Mouse (Mus musculus): ENCODE results near the gene Lgals9. TPM values are rescaled to one million over a fixed set of nuclear protein-coding genes. Genes with fewer than 3 reads are reported as not detected.

Lgals9 gene
- polyA plus RNA-seq, 1 experiment from 2014 or later = 6.7 TPM

- ATAC-seq (ENCODE audit: low FRiP score) (no peak), DNase-seq (ENCODE audit: low spot score, missing footprints) (no peak)
- Histone ChIP-seq H3K27me3 (ENCODE audit: control insufficient read depth, insufficient read depth, low read length) (peaks cover 24% of the 10 kb centered on the region), H3K4me3 (ENCODE audit: low read depth, low read length) (no peak within 1 kb of the TSS), H3K4me1 (ENCODE audit: control insufficient read depth, insufficient read depth, low read length) (peaks cover 6% of the 10 kb centered on the region), H3K36me3 (ENCODE audit: control insufficient read depth, insufficient read depth, low read length) (no peaks in the 10 kb centered on the region), H3K9me3 (ENCODE audit: control insufficient read depth, low read length) (no peaks in the 10 kb centered on the region), H3K9ac (ENCODE audit: low read length) (no peak within 1 kb of the TSS), H3K27ac (ENCODE audit: low read depth, low read length) (no peak within 1 kb of the TSS), H3K4me2 (no peak within 1 kb of the TSS)
- 61% methylated on average over 6 of the region's 6 CpGs for WGBS
Observed at GRCm38 (mm10) chr11:78920411-78920939, 64.3 kb downstream of the Lgals9 start, which contains the start of gene Nos2. Nos2 (plus strand) TSS chr11:78920787.

- no peaks in the 10 kb centered on the region for H3K9me3 ChIP-seq (ENCODE audit: control insufficient read depth, low read length)
- WGBS = 73% methylated on average over 4 of the region's 4 CpGs
- peaks cover 1% of the 10 kb centered on the region for H3K4me1 ChIP-seq (ENCODE audit: control insufficient read depth, insufficient read depth, low read length)
- H3K27me3 ChIP-seq (ENCODE audit: control insufficient read depth, insufficient read depth, low read length) = peaks cover 17% of the 10 kb centered on the region
- no peaks in the 10 kb centered on the region for H3K36me3 ChIP-seq (ENCODE audit: control insufficient read depth, insufficient read depth, low read length)
- no peak for DNase-seq (ENCODE audit: low spot score, missing footprints)
- H3K27ac ChIP-seq (ENCODE audit: low read depth, low read length) = no peak overlapping the region
- H3K4me3 ChIP-seq (ENCODE audit: low read depth, low read length) = no peak overlapping the region
- no peak for ATAC-seq (ENCODE audit: low FRiP score)
- H3K9ac ChIP-seq (ENCODE audit: low read length) = no peak overlapping the region
- H3K4me2 ChIP-seq = no peak overlapping the region
Observed at GRCm38 (mm10) chr11:78919745-78920144, 65.0 kb downstream of the Lgals9 start.

DNA sequence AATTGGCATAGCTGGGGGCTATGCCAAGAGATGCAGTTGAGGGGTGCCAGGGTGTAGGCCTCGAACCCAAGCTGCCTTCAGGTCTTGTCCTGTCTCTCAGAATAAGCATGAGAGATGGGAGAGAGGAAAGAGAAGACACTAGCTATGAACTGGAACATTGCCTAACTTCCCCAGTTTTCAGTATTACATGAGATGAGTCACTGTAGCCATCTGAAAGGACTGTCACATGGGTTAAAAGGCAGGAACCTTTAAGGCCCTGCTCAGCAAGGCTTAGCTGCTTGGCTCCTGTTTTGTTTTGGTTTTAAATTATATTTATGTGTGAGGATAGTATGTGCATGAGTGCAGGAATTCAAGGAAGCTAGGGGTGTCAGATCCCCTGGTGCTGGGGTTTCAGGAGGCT, 68.3 kb downstream of the Lgals9 start:
- Histone ChIP-seq H3K4me1 (ENCODE audit: control insufficient read depth, insufficient read depth, low read length) (no peaks in the 10 kb centered on the region), H3K27ac (ENCODE audit: low read depth, low read length) (no peak overlapping the region), H3K27me3 (ENCODE audit: control insufficient read depth, insufficient read depth, low read length) (no peaks in the 10 kb centered on the region), H3K4me2 (no peak overlapping the region), H3K9me3 (ENCODE audit: control insufficient read depth, low read length) (no peaks in the 10 kb centered on the region), H3K36me3 (ENCODE audit: control insufficient read depth, insufficient read depth, low read length) (no peaks in the 10 kb centered on the region), H3K9ac (ENCODE audit: low read length) (no peak overlapping the region), H3K4me3 (ENCODE audit: low read depth, low read length) (no peak overlapping the region)
- DNase-seq (ENCODE audit: low spot score, missing footprints) = no peak
- no peak for ATAC-seq (ENCODE audit: low FRiP score)
- WGBS = 83% methylated on average over 1 of the region's 1 CpGs

DNA sequence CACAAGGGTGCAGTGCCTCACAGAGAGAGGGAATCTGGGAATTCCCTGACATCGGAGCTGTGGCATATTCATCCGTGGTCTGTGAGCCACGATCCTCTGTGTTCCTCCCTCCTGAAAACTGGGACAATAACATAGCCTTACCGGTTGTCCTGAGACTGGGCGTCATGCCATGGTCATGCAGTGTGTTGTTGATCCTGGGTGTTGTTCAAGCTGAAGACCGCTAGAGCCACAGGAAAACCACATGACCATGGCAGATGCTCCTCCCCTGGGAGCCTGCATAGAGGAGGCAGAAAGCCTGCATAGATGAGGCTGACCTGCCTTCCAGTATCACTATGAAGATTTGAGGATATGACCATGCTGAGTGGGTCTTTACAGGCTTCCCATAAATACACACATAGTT, 69.3 kb downstream of the Lgals9 start:
- ATAC-seq (ENCODE audit: low FRiP score) = no peak
- WGBS = 91% methylated on average over 6 of the region's 6 CpGs
- Histone ChIP-seq H3K36me3 (ENCODE audit: control insufficient read depth, insufficient read depth, low read length) (no peaks in the 10 kb centered on the region), H3K4me3 (ENCODE audit: low read depth, low read length) (no peak overlapping the region), H3K27me3 (ENCODE audit: control insufficient read depth, insufficient read depth, low read length) (no peaks in the 10 kb centered on the region), H3K9ac (ENCODE audit: low read length) (no peak overlapping the region), H3K27ac (ENCODE audit: low read depth, low read length) (no peak overlapping the region), H3K9me3 (ENCODE audit: control insufficient read depth, low read length) (no peaks in the 10 kb centered on the region), H3K4me2 (no peak overlapping the region), H3K4me1 (ENCODE audit: control insufficient read depth, insufficient read depth, low read length) (no peaks in the 10 kb centered on the region)
- DNase-seq (ENCODE audit: low spot score, missing footprints) = no peak

Other genes starting within 250 kb of the Lgals9 start
- 42.1 and 42.2 TPM in 2 replicates for gene Ccnq, start 233.2 kb downstream of the Lgals9 start, polyA plus RNA-seq (2014; fragmentation: Nextera tagmentation; extraction: Ambion mirVana)
- 15.4 and 15.9 TPM in 2 replicates for gene Lyrm9, start 158.4 kb downstream of the Lgals9 start, polyA plus RNA-seq (2014; fragmentation: Nextera tagmentation; extraction: Ambion mirVana)
- 0.64 and 0.69 TPM in 2 replicates for gene Nos2, start 64.2 kb downstream of the Lgals9 start, polyA plus RNA-seq (2014; fragmentation: Nextera tagmentation; extraction: Ambion mirVana)
- 2.4 and 3.3 TPM in 2 replicates for gene Ksr1, start 161.5 kb upstream of the Lgals9 start, polyA plus RNA-seq (2014; fragmentation: Nextera tagmentation; extraction: Ambion mirVana)

Measured in midbrain, embryonic 11.5 days (tissue).